Mouse (Mus musculus) testis, adult 2 months (tissue): ENCODE measurements around the gene Ttc7. TPM values are rescaled to one million over a fixed set of nuclear protein-coding genes. Genes with fewer than 3 reads are reported as not detected.

ENCODE experiments used
- H3K27ac ChIP-seq: fragments of 200-500 bp; 2 replicates; pipeline ENCODE4 v1.5.1; 2012; ENCODE audit warnings: low read depth, low read length; ENCODE audit not compliant: control insufficient read depth, insufficient read depth
- H3K27me3 ChIP-seq: fragments of 200-500 bp; 2 replicates; pipeline ENCODE4 v1.6.1; 2012; ENCODE audit warnings: mild to moderate bottlenecking, low read length, moderate library complexity; ENCODE audit not compliant: control insufficient read depth, insufficient read depth
- H3K36me3 ChIP-seq: fragments of 200-500 bp; 2 replicates; pipeline ENCODE4 v1.6.1; 2012; ENCODE audit warnings: mild to moderate bottlenecking, low read length; ENCODE audit not compliant: control insufficient read depth, insufficient read depth
- H3K4me1 ChIP-seq: fragments of 200-500 bp; 2 replicates; pipeline ENCODE4 v1.6.1; 2012; ENCODE audit warnings: low read length; ENCODE audit not compliant: control insufficient read depth, insufficient read depth
- H3K4me3 ChIP-seq: fragments of 200-500 bp; 2 replicates; pipeline ENCODE4 v1.5.1; 2012; ENCODE audit warnings: low read depth, mild to moderate bottlenecking, low read length, moderate library complexity, mixed read lengths; ENCODE audit not compliant: control insufficient read depth
- CTCF ChIP-seq: fragments of 200-500 bp; IDR thresholded peaks from 2 replicates; pipeline ENCODE4 v1.5.1; 2012; ENCODE audit warnings: low read depth, mild to moderate bottlenecking, inconsistent platforms, low read length, moderate library complexity; ENCODE audit not compliant: control insufficient read depth, insufficient read depth, insufficient replicate concordance
- POLR2A ChIP-seq: fragments of 200-500 bp; IDR thresholded peaks from 2 replicates; pipeline ENCODE4 v1.6.1; 2012; ENCODE audit warnings: low read depth, mild to moderate bottlenecking, inconsistent platforms, low read length, moderate library complexity; ENCODE audit not compliant: control insufficient read depth
- polyA plus RNA-seq: library from polyadenylated mRNA; depleted of rRNA; stranded (reverse); fragments of >200 nt; gene quantifications from 2 replicates; pipeline ENCODE4 v1.2.3, GENCODE M21; 2012

Gene Ttc7
- polyA plus RNA-seq, 1 experiment: 71.5 TPM

DNA sequence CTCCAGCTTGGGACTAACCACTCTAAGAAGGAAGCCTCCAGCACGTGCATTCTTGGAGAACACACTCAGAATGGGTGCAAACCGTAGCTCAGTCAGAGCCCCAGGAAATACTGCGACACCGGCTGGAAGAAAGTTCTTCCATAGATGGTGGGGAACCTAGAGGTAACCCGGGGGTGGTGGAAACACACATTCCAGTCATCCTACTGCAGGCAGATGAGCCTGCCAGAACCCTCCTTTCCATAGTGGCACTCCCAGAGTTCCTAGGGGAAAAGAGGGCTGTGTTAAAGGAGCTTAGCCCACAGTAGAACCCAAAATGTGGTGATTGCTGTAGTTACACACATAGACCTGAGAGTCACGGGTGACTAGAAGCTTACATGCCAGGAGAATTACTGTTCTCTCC lies 50.2 kb downstream of the Ttc7 start:
- Histone ChIP-seq H3K27ac (no peak overlapping the region), H3K4me1 (peaks cover 23% of the 10 kb centered on the region), H3K36me3 (no peaks in the 10 kb centered on the region), H3K4me3 (no peak overlapping the region), H3K27me3 (no peaks in the 10 kb centered on the region)
- no peak for TF ChIP-seq POLR2A
- no peak for TF ChIP-seq CTCF

DNA sequence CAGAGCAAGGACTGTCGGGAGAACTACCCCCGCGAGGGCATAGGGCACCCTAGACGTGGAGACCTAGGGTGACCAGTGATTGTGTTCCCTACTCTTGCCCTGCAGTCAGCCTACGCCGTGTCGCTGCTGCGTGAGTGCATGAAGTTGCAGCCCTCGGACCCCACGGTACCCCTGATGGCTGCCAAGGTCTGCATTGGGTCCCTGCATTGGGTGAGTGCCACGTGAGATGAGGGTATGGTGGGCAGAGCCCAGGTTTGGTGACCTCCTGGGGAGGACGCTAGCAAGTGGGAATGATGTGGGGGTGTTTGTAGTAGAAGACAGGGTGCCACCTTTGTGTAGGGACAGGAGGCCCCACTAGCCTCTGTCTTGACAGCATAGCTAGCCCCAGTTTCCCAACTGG lies 51.5 kb downstream of the Ttc7 start:
- Histone ChIP-seq H3K27ac (no peak overlapping the region), H3K4me3 (no peak overlapping the region), H3K36me3 (no peaks in the 10 kb centered on the region), H3K4me1 (peaks cover 23% of the 10 kb centered on the region), H3K27me3 (no peaks in the 10 kb centered on the region)
- TF ChIP-seq POLR2A (no peak), CTCF (no peak)

- Histone ChIP-seq H3K27ac (no peak overlapping the region), H3K4me1 (peaks cover 20% of the 10 kb centered on the region), H3K27me3 (no peaks in the 10 kb centered on the region), H3K36me3 (no peaks in the 10 kb centered on the region), H3K4me3 (no peak overlapping the region)
- TF ChIP-seq CTCF (no peak), POLR2A (no peak)
Measured at GRCm38 (mm10) chr17:87335152-87335551, 52.5 kb downstream of the Ttc7 start.

DNA sequence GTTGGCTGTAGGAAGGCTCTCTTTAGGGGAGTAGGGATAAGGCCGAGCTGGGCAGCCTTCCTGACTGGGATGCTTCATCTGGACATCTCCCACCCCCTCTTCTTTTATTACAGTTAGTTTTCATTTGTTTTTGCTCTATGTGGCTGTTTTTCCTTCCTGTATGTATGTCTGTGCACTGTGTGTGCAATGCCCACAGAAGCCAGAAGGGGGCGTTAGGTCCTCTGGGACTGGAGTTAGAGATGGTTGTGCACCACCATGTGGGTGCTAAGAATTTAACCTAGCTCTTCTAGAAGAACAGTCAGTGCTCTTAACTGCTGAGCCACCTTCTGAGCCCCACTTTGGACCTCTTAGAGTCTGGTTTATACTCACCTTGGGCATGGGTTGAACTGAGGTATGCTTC lies 53.0 kb downstream of the Ttc7 start:
- TF ChIP-seq CTCF (peak; percentile 52; the same call in 1 of the 2 replicates), POLR2A (no peak)
- H3K4me3 ChIP-seq: no peak overlapping the region
- no peaks in the 10 kb centered on the region for H3K36me3 ChIP-seq
- no peaks in the 10 kb centered on the region for H3K27me3 ChIP-seq
- peaks cover 19% of the 10 kb centered on the region for H3K4me1 ChIP-seq
- no peak overlapping the region for H3K27ac ChIP-seq

- Histone ChIP-seq H3K4me3 (no peak overlapping the region), H3K36me3 (no peaks in the 10 kb centered on the region), H3K27ac (no peak overlapping the region), H3K27me3 (no peaks in the 10 kb centered on the region), H3K4me1 (peaks cover 10% of the 10 kb centered on the region)
- no peak for TF ChIP-seq CTCF
- no peak for TF ChIP-seq POLR2A
Measured at GRCm38 (mm10) chr17:87336910-87337309, 54.2 kb downstream of the Ttc7 start.

DNA sequence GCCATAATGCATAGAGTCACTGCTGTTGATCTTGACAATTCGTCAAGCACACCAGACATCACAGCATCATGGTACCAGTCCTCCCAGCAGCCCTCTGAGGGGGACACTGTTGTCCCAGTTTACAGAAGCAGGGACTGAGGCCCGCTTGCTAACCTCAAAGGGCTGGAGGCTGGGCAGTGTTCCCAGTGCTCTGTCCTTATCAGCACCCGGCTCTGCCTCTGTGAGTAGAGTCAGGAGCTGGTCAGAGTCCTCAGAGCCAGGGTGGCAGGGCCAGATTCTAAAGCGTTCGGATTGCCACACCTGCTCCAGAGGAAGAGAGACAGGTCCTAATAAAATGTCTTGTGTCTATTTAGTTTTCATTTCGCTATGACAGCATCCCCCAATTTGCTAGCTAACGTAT lies 55.0 kb downstream of the Ttc7 start:
- Histone ChIP-seq H3K27me3 (no peaks in the 10 kb centered on the region), H3K4me3 (no peak overlapping the region), H3K4me1 (peaks cover 2% of the 10 kb centered on the region), H3K36me3 (no peaks in the 10 kb centered on the region), H3K27ac (no peak overlapping the region)
- TF ChIP-seq CTCF: no peak
- no peak for TF ChIP-seq POLR2A

GRCm38 (mm10) chr17:87339122-87339521 lies 56.4 kb downstream of the Ttc7 start:
- no peaks in the 10 kb centered on the region for H3K27me3 ChIP-seq
- H3K27ac ChIP-seq: no peak overlapping the region
- no peak overlapping the region for H3K4me3 ChIP-seq
- H3K36me3 ChIP-seq: no peaks in the 10 kb centered on the region
- H3K4me1 ChIP-seq: no peaks in the 10 kb centered on the region
- TF ChIP-seq POLR2A (no peak), CTCF (no peak)
